Mouse (Mus musculus): ENCODE data around the gene Tmem251.

Tmem251 gene

DNA sequence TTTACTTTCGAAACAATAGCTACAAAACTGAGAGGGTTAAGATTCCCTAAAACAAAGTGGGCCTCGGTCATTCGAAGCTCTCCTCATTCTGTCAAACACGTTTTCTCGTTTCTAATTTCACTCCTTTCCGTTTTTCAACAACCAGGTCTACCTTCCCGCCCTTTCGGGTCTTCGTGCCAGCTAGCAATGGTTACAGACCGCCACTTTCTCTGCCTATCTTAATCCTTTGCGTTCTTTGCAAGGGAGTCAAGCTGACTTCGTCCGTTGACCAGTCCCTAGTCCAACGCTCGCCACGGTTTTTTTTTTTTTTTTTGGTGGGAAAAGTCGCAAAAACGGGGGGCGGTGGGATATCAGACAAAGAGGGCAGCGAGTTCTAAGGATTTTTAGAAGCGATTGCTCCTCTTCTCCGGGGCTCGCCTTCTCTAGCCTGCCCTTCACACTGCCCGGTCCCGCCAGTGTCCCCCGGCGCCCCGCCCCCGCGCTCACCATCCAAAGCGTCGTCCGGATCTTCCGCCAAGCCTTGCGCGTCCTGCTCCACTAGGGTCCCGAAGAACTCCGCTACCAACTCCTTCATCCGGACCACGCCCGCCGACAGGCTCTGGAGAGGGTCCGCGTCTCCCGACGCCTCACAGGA is 13.6 kb downstream of the Tmem251 start:
- DNase-seq (ENCODE audit: low spot score in 2 of 2): no peak

DNA sequence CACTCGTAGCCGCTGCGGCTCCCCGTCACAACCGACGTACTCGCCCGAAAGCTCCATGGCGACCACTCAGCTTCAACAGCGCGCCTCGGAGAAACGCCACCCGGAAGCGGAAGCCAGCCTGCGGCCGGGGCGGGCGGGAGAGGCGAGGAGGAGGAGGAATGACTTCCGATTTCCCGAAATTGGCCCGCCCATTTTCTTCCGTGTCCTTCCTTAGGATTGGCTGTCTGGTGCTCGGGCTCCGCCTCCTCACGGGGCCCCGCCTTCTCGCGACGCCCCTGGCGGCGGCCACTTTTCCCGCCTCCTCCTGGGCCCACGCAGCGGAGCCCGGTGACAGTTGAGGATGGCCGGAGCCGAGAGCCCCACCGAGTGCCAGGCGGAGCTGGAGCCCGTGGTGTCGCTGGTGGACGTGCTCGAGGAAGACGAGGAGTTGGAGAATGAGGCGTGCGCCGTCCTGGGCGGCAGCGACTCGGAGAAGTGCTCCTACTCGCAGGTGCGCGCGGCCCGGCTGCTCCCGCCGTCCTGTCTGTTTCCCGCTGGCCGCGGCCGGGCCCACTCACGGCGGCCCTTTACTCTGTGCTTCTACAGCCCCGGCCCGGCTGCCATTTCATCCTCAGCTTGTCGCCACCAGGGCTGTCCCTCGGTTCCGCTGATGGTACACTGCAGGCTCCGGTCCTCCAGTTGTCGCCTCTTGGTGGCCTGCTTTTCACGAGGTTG is 14.3 kb downstream of the Tmem251 start, which contains the start of the genes Gm28051, Gon7 and Ubr7:
TSS of gene Gm28051 (minus strand) at position 77 of the 714 bp plus-strand sequence.
TSS of gene Gon7 (minus strand) at position 115 of the 714 bp plus-strand sequence.
TSS of gene Ubr7 (plus strand) at position 279 of the 714 bp plus-strand sequence.
- peak; percentile 95 to 96 for DNase-seq (ENCODE audit: low spot score in 2 of 2)

DNA sequence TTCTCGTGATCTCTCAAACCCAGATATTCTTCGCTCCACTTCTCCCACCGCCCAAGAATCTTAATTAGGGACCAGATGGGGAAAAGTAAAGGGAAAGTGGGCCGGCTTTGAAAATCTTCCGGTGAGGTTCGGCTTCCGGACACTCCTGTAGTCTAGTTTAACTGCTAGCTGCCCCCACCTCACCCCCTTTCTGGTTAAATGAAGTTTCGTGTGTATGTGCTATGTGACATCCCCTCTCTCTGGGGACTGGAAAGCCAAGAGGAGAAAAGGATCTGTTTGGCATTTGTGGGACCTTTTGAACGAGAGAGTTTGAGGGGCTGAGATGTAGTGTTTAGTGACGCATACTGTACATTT is 14.8 kb downstream of the Tmem251 start, which contains the start of gene Gm20604:
TSS of gene Gm20604 (minus strand) at position 270 of the 354 bp plus-strand sequence.
- DNase-seq (ENCODE audit: low spot score in 2 of 2): no peak

DNA sequence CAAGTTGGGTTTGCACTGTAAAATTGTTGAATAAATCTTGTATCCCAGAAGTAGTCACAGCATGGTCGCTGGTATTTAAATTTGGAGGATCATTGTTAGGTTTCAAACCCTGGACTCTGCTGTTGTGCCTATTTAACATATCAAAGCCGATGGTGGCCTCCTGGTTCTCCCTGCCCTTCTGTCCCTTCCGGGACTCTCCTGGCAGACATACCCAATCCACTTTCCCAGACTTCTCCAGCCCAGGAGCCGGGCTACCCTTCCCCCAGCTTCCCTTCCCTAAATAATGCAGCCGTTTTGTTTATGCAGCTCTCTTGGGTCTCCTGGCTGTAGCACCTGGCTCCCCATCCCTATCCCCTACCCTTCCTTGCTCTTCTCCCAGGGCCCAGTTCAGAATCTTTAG is 15.4 kb downstream of the Tmem251 start:
- DNase-seq (ENCODE audit: low spot score in 2 of 2): no peak

DNA sequence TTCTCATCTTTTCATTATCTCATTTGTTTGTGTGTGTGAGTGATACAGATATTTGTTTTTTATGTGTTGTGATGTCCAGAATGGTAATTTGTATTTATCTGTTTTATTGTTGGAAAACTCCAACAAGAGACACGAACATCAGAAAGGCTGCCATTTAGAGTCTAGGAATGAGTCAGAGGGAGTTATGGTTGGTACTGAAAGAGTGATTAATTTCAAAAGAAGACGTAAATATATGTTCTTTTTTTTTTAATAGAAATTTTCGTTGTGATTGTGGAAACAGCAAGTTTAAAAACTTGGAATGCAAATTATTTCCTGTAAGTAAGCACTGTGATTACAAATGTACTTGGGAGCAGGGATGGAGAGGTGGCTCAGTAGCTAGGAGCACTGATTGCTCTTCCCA is 18.1 kb downstream of the Tmem251 start:
- no peak for DNase-seq (ENCODE audit: low spot score in 2 of 2)

DNA sequence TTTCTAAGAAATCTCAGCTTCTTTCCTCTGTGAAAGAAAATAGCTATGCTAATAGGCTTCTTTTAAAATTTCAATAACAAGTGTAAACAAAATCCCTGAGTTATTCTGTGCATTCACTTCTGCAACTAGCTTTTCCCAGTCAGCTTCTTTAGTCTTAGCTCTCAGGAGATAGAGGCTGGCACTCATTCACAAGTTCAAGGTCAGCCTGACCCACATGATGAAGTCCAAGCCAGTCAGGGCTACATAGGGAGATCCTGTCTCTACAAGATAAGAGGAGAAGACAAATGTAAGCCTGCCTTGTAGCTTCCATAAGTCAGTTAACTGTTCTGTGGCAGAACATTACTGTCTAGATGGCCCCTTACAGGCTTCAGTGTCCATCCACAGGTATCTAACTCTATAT is 20.1 kb downstream of the Tmem251 start:
- DNase-seq (ENCODE audit: low spot score in 2 of 2): no peak

DNA sequence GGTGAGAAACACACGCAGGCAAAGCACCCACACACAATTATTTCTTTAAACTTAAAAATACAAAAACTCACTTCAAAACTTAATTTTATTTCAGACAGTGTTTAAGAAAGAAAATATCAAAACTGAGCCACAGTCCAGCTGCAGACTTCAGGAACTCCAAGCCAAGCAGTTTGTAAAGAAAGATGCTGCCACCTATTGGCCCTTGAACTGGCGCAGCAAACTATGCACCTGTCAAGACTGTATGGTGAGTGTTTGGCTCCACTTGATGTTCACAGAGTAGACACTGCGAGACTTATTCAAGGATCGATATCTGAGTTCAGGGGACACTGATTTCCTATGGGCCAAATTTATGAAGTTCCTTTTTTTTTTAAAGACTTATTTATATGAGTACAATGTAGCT is 25.4 kb downstream of the Tmem251 start:
- no peak for DNase-seq (ENCODE audit: low spot score in 2 of 2)

DNA sequence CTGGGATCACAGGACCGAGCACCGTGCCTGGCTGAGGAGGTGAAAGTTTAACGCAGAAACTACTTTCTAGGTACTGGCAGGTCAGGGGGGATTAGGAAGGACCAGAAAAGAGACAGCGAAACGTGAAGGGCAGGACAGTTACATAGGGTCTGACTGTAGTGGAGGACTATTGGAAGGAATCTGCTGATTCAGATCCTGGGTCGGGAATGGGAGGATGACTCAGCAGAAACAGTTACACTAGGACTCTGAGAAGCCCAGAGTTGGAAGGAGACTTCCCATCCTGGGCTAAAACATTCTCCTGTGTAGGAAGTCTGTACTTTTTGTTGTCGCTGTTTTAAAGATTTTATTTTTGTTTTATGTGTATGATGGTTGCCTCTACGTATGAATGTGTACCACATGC is 28.0 kb downstream of the Tmem251 start:
- DNase-seq (ENCODE audit: low spot score in 2 of 2): no peak

DNA sequence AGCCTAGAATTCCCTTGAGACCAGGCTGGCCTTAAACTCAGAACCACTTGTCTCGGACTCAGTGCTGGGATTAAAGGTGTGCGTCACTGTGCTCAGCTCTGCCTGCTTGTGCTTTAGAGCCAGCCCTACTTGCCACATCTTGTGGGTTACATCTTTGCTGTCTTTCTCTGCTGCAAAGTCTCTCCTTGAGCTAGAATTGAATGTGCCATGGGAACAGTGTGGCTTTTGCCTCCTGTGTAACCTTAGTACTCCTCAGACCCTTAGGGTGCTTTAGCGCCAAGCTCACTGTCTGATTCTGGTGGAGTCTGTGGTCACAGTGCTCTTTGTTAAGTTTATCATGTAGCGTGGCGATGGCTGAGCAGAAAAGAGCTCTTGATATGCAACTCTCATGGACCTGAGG is 29.1 kb downstream of the Tmem251 start:
- no peak for DNase-seq (ENCODE audit: low spot score in 2 of 2)

DNA sequence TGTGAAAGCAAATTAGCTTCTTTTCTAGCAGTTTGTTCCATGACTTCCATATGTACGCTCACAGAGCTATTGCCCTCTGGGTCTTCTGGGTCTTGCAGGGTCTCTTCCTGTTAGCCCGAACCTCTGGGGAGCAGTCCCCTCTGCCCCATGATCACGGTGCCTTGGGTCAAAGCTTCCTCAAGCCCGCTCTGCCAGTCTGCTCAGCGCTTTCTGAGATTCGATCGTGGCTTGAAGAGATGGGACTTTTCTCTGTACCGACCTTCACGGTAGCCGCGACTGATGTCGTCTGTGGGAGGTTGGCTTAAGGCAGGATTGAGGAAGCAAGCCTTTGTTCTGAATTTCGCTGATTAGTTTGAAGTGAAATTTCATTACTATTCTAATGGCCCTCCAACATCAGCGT is 32.5 kb downstream of the Tmem251 start:
- DNase-seq (ENCODE audit: low spot score in 2 of 2): no peak

DNA sequence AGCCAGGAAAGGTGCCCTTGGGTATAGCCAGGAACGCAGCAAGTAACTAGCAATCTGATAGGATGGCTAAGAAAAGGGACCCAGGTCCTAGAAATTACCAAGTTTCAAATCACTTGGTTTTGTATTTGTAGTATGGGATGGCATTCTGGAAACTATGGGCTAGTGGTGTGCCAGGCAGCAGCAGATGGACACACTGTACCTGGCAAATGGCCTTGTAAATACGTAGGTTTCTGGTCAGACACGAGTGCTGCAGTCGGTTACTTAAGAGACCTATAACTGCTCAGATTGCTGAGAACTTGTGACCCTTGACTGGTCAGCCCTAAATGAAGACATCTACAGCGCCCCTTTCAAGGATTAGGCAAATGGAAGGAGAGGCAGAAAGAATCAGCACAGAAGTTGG is 34.6 kb downstream of the Tmem251 start:
- DNase-seq (ENCODE audit: low spot score in 2 of 2): no peak

DNA sequence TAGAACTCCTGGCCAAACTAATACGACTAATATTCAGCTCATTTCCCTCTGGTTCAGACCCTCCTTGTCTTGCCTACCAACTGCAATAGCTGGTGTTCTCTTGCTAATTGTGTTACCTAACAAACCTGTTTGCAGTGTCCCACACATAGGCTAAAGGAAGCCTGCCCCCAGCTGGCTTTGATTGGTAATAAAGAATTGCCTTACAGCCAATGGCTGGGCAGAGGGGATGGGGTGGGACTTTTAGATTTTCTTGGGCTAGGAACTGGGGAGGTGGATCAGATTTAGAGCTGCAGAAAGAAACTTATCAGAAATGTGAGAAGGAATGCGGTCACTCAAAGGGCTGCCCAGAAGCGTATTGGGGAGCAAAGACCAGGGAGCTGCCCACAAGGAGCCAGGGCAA is 35.9 kb downstream of the Tmem251 start:
- no peak for DNase-seq (ENCODE audit: low spot score in 2 of 2)

DNA sequence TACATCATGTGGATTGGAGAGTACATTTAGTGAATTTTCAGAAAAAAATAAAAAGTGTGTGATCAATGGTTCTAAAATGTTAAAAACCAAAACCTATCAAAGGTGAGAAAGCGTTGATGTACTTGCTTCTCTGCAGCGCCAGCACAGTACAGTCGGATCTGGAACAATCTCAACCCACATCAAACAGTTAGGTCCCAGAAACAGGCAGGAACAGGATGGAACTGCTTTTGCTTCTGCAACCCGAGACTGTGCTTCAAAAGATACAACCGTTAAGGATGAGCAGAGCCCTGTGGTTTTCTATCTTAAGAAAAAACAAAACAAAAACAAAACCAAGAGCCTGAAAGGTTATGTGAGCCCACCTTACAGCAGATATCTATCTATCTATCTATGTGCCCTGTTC is 39.3 kb downstream of the Tmem251 start:
- no peak for DNase-seq (ENCODE audit: low spot score in 2 of 2)

DNA sequence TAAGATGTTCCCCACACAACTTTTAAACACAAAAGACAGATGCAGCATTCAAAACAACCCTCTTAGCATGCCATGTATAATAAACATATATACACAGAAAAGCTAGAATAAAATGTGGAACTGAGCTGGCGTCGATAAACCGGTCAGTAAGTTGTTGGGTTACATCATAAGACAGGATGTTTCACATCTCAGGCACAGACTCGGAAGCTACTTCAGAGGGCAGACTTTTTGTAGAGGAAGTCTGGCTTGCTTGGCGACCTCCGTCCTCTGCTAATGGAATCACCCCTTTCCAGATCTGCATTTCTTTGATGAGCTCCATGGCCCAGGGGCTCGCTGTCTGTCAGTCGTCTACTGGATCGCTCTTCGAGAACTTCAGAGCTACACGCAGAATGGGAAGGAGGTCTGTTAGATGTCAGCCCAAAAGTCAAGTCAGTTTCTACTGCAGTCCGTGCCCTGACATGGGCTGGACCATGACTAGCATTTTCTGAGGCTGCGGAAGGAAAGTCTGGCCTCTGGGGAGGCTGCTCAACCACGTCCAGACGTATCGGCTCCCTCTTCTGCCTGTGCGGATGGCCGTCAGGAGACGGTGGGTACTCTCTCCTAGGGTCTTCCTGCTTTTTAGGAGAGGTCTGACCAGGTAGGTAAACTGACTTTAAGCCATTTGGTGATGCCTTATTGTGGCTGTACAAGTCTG is 41.5 kb downstream of the Tmem251 start:
- DNase-seq (ENCODE audit: low spot score in 2 of 2): no peak

DNA sequence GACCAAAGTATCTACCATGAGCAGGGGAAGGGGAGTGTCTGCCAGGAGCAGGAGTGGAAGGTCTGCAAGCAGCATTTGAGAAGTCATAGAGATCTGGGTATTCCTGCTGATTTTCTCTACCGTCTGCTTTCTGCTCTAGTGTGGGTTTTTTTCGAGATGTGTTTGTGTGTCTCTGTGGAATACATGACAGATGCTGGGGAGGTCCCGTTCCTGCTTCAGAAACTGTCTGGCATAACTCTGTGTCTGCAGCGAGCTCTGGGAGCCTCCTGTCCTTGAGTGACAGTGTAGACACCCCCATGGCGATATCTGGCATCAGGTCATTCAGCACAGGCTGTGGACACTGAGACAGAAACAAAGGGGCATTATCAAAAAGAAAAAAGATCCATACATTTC is 42.0 kb downstream of the Tmem251 start:
- DNase-seq (ENCODE audit: low spot score in 2 of 2): no peak

DNA sequence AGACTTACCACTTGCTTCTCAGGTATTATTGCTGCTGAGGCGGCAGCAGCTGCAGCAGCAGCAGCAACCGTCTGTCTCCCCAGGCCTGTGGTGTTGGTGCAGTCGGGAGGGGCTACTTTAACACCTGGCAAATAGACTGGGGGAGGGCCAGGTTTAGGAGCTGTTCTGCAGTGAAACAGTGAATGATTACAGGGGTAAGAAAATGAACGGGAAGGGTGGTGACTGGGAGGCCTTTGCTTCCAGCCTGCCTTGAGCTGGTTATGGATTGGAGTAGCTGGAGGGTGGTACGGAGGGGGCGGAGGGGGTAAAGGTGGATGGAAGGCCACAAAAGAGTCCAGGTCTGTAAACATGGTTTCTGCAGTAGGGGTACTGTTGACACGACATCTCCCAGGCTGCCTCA is 44.4 kb downstream of the Tmem251 start:
- no peak for DNase-seq (ENCODE audit: low spot score in 2 of 2)

Measured in heart, adult 9 months (tissue).